15 mouse cellular contexts compared by ENCODE assay signal in genomic region chr4:135453164-135453563, GRCm38 (mm10). TPM values are rescaled to one million over a fixed set of nuclear protein-coding genes. Genes with fewer than 3 reads are reported as not detected.
DNase-seq lines count a peak whose midpoint lies in the region; ATAC-seq and TF ChIP-seq lines count a peak whose summit lies in the region.
"Had no signal": no experiment of that assay in that cellular context is flagged by ENCODE, and none has a peak within 500 bp of the region (broad histone marks: within the 10 kb centered on the region; RNA-seq: fewer than 3 reads in every experiment).

No protein-coding gene starts in this region.

- H3K27me3 ChIP-seq in intestine, postnatal 0 days (replicated peaks; ENCODE audit: control insufficient read depth, insufficient read depth, low read length): no peaks in the 10 kb centered on the region
- H3K27me3 ChIP-seq: hindbrain, embryonic 12.5 days; midbrain, embryonic 15.5 days; neural tube, embryonic 13.5 days had no signal

- no peak overlapping the region for H3K4me3 ChIP-seq in intestine, postnatal 0 days (ENCODE audit: low read depth, low read length)
- H3K4me3 ChIP-seq: hindbrain, embryonic 12.5 days; midbrain, embryonic 15.5 days; neural tube, embryonic 13.5 days had no signal

- no peaks in the 10 kb centered on the region for H3K9me3 ChIP-seq in intestine, postnatal 0 days (ENCODE audit: control insufficient read depth)
- H3K9me3 ChIP-seq: hindbrain, embryonic 12.5 days; midbrain, embryonic 15.5 days; neural tube, embryonic 13.5 days had no signal

- no peak overlapping the region for H3K9ac ChIP-seq in intestine, postnatal 0 days (ENCODE audit: low read depth, low read length)
- H3K9ac ChIP-seq: hindbrain, embryonic 12.5 days; midbrain, embryonic 15.5 days; neural tube, embryonic 13.5 days had no signal

- ATAC-seq in intestine, postnatal 0 days: peak; percentile 81
- no peak for ATAC-seq in megakaryocyte progenitor cell, adult 5-6 weeks (replicated peaks; ENCODE audit: poor library complexity)
- ATAC-seq: midbrain, embryonic 15.5 days had no signal

- TF ChIP-seq CTCF in intestine, postnatal 0 days (IDR thresholded peaks at IDR 0.05; ENCODE audit: low read depth): no peak

- peaks cover 5% of the 10 kb centered on the region; the same call in 1 of the 2 replicates for H3K36me3 ChIP-seq in intestine, postnatal 0 days (ENCODE audit: control insufficient read depth, insufficient read depth)
- H3K36me3 ChIP-seq: hindbrain, embryonic 12.5 days; midbrain, embryonic 15.5 days; neural tube, embryonic 13.5 days had no signal

- peak overlapping the region; percentile 74 for H3K27ac ChIP-seq in intestine, postnatal 0 days (ENCODE audit: low read depth, low read length)
- H3K27ac ChIP-seq: hindbrain, embryonic 12.5 days; midbrain, embryonic 15.5 days; neural tube, embryonic 13.5 days had no signal

- H3K4me2 ChIP-seq in intestine, postnatal 0 days (replicated peaks; ENCODE audit: low read depth): peak overlapping the region; percentile 31; the same call in 1 of the 2 replicates
- H3K4me2 ChIP-seq: hindbrain, embryonic 12.5 days; midbrain, embryonic 15.5 days; neural tube, embryonic 13.5 days had no signal

- WGBS in intestine, postnatal 0 days: 24% methylated on average over 6 of the region's 6 CpGs

- DNase-seq in heart, adult 11 months: peak; percentile 93
- no peak for DNase-seq in heart, postnatal 25 days (ENCODE audit: low spot score)
- peak; percentile 51 for DNase-seq in kidney, postnatal 14 days
- DNase-seq in lung, postnatal 25 days (ENCODE audit: low spot score): peak; percentile 14
- no peak for DNase-seq in gastrocnemius, postnatal 10 days
- no peak for DNase-seq in embryo, embryonic 9.5 days (ENCODE audit: extremely low spot score)
- DNase-seq: cerebellum, adult 11 months; thymus, postnatal 14 days had no signal

- H3K4me1 ChIP-seq in intestine, postnatal 0 days (replicated peaks; ENCODE audit: control insufficient read depth, insufficient read depth, low read length): peaks cover 4% of the 10 kb centered on the region; the same call in 1 of the 2 replicates

- intact Hi-C loops in heart, postnatal 25 days (cut with DNase I): no loop called here

RNA-seq across cellular contexts. Expression of gene Rcan3, which starts 19.5 kb away (rescaled TPM):
- total RNA-seq in heart, postnatal 25 days (2021): 10 to 100 TPM in 1 of 2 experiments, 1 to 10 TPM in 1; 9.7 to 11.5 TPM
- 18.4 and 19.7 TPM in 2 replicates for polyA plus RNA-seq in intestine, postnatal 0 days (2015; fragmentation: Nextera tagmentation; extraction: Ambion mirVana)
- total RNA-seq in megakaryocyte progenitor cell, adult 5-6 weeks (2015): 3.6 and 5.6 TPM in 2 replicates
- total RNA-seq in megakaryocyte progenitor cell, adult 5-6 weeks (2017): 4.1 and 7.7 TPM in 2 replicates
- 10 to 100 TPM in 1 of 2 experiments, 1 to 10 TPM in 1; 9.9 to 11.2 TPM for total RNA-seq in gastrocnemius, postnatal 10 days (2021)

RNA-seq across cellular contexts. Expression of gene Stpg1, which starts 41.4 kb away (rescaled TPM):
- total RNA-seq in heart, postnatal 25 days (2021): not detected
- 0.09 TPM in 1 of 2 replicates, not detected in the other for polyA plus RNA-seq in intestine, postnatal 0 days (2015; fragmentation: Nextera tagmentation; extraction: Ambion mirVana)
- total RNA-seq in megakaryocyte progenitor cell, adult 5-6 weeks (2015): 0.12 TPM in 1 of 2 replicates, not detected in the other
- not detected in 2 replicates for total RNA-seq in megakaryocyte progenitor cell, adult 5-6 weeks (2017)
- total RNA-seq in gastrocnemius, postnatal 10 days (2021): not detected
- total RNA-seq: granulocyte monocyte progenitor cell, adult 5-6 weeks had no signal
- polyA plus RNA-seq: liver, embryonic 16.5 days had no signal

RNA-seq across cellular contexts. Expression of gene Nipal3, which starts 41.7 kb away (rescaled TPM):
- total RNA-seq in heart, postnatal 25 days (2021): 10 to 100 TPM; 36.4 to 44.5 TPM
- 5.7 TPM in 2 replicates for polyA plus RNA-seq in intestine, postnatal 0 days (2015; fragmentation: Nextera tagmentation; extraction: Ambion mirVana)
- 4.1 and 6.6 TPM in 2 replicates for total RNA-seq in megakaryocyte progenitor cell, adult 5-6 weeks (2015)
- 18.8 and 23.3 TPM in 2 replicates for total RNA-seq in megakaryocyte progenitor cell, adult 5-6 weeks (2017)
- total RNA-seq in gastrocnemius, postnatal 10 days (2021): 1 to 10 TPM; 6.4 to 6.9 TPM

RNA-seq across cellular contexts. Expression of gene Ncmap, which starts 55.1 kb away (rescaled TPM):
- total RNA-seq in heart, postnatal 25 days (2021): under 1 TPM in 1 of 2 experiments, not detected in 1; 0.31 TPM
- 2.5 and 2.6 TPM in 2 replicates for polyA plus RNA-seq in intestine, postnatal 0 days (2015; fragmentation: Nextera tagmentation; extraction: Ambion mirVana)
- 0.25 TPM in 1 of 2 replicates, not detected in the other for total RNA-seq in megakaryocyte progenitor cell, adult 5-6 weeks (2015)
- total RNA-seq in megakaryocyte progenitor cell, adult 5-6 weeks (2017): not detected in 2 replicates
- total RNA-seq in gastrocnemius, postnatal 10 days (2021): 10 to 100 TPM in 1 of 2 experiments, 1 to 10 TPM in 1; 9.8 to 16.8 TPM
- total RNA-seq: granulocyte monocyte progenitor cell, adult 5-6 weeks had no signal

Comparison
In these comparisons a context has a peak if more than half of its experiments do, and no peak if none do; other contexts are left out.
1. DNase-seq: peak in heart, adult 11 months (single experiment), kidney, postnatal 14 days (single experiment) and lung, postnatal 25 days (single experiment); none in heart, postnatal 25 days (single experiment), gastrocnemius, postnatal 10 days (single experiment) and embryo, embryonic 9.5 days (single experiment).